Mouse (Mus musculus): ENCODE measurements around the gene Morn5. TPM values are rescaled to one million over a fixed set of nuclear protein-coding genes. Genes with fewer than 3 reads are reported as not detected.

Gene Morn5
- polyA plus RNA-seq, 1 experiment from 2014 or later: 0.56 TPM

Other genes with a start within 250 kb of the Morn5 start
- gene Ttll11, start 69.5 kb upstream of the Morn5 start, polyA plus RNA-seq (2016; fragmentation: Nextera tagmentation; extraction: Ambion mirVana): 0.75 and 0.95 TPM in 2 replicates
- gene Ndufa8, start 52 bp upstream of the Morn5 start, polyA plus RNA-seq (2016; fragmentation: Nextera tagmentation; extraction: Ambion mirVana): 189 and 195 TPM in 2 replicates
- 2.2 and 2.8 TPM in 2 replicates for gene Lhx6, start 56.0 kb downstream of the Morn5 start, polyA plus RNA-seq (2016; fragmentation: Nextera tagmentation; extraction: Ambion mirVana)
- gene Mrrf, start 86.9 kb downstream of the Morn5 start, polyA plus RNA-seq (2016; fragmentation: Nextera tagmentation; extraction: Ambion mirVana): 24.2 and 28.7 TPM in 2 replicates
- 71.8 and 72.1 TPM in 2 replicates for gene Rbm18, start 87.3 kb downstream of the Morn5 start, polyA plus RNA-seq (2016; fragmentation: Nextera tagmentation; extraction: Ambion mirVana)
- gene Ptgs1, start 181.0 kb downstream of the Morn5 start, polyA plus RNA-seq (2016; fragmentation: Nextera tagmentation; extraction: Ambion mirVana): 2.2 and 3.6 TPM in 2 replicates